Mouse (Mus musculus): ENCODE measurements around the gene Yjefn3.
"Not testable (repeated sequence)": the region's sequence is repeated elsewhere in the genome, so short reads cannot be mapped to it uniquely, and the experiment has no call there.

Gene Yjefn3

DNA sequence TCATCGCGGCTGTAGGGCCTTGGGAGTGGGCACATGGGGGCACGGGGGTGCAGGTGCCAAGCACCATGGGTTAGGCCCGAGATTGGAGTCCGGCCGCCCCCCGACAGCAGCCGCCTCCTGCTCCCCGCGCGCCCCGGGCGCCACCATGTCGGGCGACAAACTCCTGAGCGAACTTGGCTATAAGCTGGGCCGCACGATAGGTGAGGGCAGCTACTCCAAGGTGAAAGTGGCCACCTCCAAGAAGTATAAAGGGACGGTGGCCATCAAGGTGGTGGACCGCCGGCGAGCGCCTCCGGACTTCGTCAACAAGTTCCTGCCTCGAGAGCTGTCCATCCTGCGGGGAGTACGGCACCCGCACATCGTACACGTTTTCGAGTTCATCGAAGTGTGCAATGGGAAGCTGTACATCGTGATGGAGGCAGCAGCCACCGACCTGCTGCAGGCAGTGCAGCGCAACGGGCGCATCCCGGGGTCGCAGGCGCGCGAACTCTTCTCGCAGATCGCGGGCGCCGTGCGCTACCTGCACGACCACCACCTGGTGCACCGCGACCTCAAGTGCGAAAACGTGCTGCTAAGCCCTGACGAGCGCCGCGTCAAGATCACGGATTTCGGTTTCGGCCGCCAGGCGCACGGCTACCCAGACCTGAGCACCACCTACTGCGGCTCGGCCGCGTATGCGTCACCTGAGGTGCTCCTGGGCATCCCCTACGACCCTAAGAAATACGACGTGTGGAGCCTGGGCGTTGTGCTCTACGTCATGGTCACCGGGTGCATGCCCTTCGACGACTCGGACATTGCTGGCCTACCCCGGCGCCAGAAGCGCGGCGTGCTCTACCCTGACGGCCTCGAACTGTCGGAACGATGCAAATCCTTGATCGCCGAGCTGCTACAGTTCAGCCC lies at the start of gene Yjefn3, which contains the start of the genes Tssk6 and Ndufa13:
Yjefn3 (minus strand) TSS at position 550 of the 900 bp plus-strand sequence.
Tssk6 (plus strand) TSS at position 22 of the 900 bp plus-strand sequence.
Ndufa13 (minus strand) TSS at position 396 of the 900 bp plus-strand sequence.
- peak; percentile 54 for DNase-seq (ENCODE audit: low spot score)

DNA sequence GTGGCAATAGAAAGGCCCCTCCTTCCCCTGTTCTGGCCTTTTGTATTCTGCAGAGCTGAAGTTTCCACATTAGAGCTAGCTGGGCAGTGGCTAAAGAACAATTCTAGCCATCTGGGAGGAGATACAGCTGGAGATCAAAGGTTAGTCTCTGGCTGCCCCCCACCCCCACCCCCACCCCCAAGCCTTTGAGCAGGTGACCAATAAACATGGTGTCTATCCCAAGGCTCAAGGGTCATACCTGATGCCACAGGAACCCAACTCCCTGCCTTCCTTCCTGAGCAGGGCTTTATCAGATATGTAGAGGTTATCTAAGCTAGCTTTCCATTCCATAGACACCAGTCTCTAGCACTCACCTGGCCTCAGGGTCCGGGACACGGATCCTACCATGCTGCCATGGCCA lies 47.8 kb upstream of the Yjefn3 start:
- no peak for DNase-seq (ENCODE audit: low spot score)

DNA sequence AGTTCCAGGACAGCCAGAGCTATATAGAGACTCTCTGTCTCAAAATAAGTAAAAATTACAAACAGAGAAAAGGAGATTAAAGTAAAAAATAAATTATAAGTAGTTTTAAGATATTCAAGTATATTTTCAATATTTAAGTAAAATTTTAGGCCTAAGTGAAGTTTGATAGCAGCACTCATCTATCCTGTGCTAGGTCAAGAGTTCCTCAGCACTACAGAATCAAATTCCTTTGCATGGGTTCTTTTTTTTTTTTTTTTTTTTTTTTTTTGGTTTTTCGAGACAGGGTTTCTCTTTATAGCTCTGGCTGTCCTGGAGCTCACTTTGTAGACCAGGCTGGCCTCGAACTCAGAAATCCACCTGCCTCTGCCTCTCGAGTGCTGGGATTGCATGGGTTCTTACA lies 40.0 kb upstream of the Yjefn3 start:
- DNase-seq (ENCODE audit: low spot score): not testable (repeated sequence)

DNA sequence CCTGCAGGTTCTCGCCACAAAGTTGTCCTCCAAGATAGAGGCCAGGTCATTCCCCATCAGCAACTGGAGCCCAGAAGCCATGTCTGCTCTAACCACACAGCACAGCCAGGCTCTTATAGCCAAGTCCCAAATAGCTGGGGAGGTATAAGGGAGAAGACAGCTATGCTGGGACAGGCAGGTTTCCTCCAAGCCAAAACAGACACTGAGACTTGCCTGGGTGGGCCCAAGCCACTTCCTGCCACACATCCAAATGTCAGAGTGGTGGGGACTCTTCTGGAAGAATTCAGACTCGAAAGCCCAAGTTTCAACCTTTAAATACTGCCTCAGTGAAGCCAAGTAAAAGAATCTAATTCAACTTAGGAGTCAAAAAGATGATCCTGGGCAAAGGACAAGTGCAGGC lies 37.9 kb upstream of the Yjefn3 start:
- DNase-seq (ENCODE audit: low spot score): no peak

DNA sequence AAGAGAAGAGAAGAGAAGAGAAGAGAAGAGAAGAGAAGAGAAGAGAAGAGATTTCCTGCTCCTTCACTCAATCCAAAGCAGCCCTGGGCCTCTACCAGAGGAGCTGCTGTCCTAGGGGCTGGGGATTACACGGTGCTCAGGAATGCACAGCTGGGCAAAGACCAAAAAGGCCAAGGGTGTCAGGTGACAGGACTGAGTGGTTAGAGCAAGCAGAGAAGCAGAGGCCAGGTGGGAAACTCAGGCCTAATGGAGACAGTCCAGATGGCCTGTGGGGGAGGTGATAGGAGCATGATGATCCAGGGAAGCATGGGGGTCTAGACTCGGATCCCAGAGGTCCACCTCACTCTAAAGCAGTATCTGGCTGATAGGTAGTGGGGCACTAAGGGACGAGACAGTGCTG lies 37.1 kb upstream of the Yjefn3 start:
- no peak for DNase-seq (ENCODE audit: low spot score)

DNA sequence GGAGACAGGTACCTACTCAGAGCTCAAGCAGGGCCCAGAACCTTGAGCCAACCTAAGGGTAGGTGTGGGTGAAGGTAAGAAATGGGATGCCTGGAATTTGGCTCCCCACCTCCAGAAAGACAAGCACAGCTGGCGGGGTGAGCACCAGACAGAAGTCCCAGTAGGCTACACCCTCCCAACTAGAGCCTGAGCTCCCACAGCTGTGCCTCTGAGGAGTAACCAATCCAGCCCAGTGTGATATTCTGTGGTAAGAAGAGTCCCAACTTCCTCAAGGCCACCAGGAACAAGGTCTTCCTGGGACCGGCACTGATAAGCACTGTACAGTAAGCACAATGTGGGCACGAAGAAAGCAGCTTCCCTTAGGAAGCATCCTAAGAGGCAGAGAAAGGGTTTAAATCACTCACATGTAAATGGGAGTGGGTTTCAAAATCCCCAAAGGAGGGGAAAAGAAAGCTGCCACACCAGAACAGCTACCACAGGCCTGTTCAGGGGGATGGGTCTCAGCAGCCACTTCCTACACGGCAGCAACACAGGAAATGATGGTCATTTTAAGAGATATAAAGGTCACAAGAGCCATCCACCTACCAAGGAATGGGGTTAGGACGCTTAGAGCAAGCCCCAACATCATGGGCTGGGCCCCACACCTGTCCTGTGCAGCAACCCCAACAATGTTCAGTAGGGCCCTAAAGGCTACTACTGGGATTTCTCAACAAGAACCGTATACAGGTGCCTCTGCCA lies 35.9 kb upstream of the Yjefn3 start:
- DNase-seq (ENCODE audit: low spot score): no peak

DNA sequence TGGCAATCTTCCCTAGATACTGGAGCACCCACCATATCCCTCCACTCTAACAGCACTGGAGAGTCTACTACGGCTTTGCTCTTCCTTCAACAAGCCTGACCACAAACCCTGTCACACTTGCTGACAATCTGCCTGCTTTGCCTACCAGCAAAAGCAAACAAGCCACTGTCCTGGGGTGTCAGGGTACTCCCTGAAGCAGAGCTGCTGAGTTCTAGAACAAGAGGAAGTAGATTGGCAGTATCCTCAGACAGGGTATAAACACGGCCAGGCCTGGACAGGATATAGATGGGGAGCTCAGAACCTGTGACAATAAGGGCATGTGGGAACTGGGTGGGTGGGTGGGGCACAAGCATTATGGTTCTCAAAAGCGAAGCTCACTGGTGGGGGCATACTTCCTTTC lies 35.0 kb upstream of the Yjefn3 start:
- no peak for DNase-seq (ENCODE audit: low spot score)

DNA sequence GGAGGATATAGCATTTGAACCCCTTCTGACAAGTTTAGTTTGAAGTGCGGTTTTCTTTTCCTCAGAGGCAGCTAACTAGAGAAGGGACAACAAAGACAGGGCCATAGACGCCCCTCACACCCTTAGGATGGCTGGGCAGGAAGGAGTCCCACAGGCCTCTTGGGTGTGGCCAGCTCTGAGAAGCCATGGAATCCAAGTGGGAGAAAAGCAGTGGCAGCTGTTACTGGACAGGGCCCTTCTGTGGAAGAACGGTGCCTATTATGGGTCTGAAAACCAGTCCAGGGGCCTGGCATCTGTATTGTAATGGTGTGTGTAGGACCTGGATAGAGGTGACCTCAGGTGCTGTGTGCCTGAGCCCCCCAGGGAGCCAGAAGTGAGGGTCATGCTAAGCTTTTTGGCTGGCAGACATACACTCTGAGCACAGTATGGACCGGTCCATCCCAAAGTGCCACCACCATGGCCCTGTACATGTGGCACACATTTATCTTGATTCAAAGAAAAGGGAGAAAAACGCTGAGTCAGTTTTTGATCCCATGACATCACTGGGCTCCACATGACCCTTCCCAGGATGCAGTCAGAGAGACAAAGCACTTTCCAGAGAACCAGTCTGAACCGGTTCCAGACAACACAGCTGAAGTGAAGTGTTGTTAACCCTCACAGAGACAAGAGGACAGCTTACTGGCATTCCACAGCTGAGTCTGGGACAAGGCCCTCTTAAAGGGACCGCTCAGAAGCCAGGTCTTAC lies 33.7 kb upstream of the Yjefn3 start:
- DNase-seq (ENCODE audit: low spot score): peak; percentile 21

DNA sequence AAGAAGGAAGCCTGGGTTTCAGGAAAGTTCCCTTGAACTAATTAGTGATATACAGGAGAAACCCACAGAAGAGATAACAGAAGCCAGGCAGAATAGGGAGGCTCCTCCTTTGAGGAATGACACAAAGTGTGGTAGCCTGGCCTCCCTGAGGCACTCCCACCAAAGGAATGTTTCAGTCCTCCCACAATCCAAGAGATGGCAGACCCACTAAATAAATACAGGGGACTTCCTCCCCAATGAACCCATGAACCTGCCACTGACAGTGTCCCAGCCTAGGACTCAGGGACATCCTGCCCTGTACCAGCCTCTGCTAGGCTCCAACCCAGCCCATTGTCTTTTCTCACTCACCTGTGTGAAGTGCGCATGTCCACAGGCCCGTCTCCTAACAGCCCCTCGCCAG lies 32.9 kb upstream of the Yjefn3 start:
- no peak for DNase-seq (ENCODE audit: low spot score)

DNA sequence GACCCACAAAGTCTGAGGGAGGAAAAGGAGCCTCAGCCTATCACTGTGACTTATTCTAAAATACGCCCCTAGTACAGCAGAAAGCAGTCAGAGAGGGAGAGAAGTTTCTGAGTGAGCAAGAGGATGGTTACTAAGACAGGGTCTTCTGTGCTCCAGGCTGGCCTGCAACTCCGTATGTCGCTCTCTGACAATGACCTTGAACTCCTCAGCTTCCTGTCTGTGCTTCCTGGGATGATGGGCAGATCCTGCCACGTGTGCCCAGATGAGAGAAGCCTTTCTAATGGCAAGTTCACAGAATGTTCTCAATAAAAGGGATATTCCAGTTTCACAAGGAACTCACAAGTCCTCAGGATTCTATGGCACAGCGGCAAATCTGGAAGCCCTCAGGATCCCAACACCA lies 32.1 kb upstream of the Yjefn3 start:
- DNase-seq (ENCODE audit: low spot score): no peak

DNA sequence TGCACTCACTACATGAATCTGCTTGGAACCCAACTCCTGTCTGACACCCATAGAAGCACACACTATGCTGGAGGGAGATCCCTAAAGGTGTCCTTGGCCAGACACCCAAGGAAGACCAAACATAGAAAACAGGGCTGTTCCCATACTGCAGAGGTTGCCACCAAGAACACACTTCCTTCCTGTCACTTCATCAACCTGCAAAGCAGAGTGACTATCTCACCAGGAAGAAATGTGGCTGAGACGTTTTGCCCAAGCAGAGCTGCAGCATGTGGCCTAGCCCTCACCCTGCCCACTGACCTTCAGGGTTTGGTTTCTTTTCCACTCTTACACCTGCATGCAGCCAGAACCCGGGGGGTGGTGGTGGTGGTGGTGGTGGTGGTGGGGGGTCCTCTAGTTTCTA lies 31.3 kb upstream of the Yjefn3 start:
- DNase-seq (ENCODE audit: low spot score): no peak

DNA sequence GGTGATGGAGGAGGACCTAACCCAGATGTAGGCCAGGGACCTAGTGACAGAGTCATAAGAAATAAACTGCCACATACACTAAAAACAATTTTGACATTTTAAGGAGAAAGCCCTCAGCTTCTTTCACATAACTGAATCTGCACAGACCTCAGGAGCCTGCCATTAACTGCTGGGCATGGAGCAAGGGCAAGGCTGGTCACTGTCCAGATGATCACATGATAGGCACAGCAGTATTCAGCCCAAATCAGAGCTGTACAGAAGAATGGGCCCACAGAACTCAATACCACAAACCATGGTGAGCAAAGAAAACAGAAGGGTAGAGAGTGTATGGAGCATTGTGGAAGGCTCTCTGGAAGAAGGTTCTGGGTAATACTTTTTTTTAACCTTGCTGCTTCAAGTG lies 24.4 kb upstream of the Yjefn3 start:
- DNase-seq (ENCODE audit: low spot score): no peak

DNA sequence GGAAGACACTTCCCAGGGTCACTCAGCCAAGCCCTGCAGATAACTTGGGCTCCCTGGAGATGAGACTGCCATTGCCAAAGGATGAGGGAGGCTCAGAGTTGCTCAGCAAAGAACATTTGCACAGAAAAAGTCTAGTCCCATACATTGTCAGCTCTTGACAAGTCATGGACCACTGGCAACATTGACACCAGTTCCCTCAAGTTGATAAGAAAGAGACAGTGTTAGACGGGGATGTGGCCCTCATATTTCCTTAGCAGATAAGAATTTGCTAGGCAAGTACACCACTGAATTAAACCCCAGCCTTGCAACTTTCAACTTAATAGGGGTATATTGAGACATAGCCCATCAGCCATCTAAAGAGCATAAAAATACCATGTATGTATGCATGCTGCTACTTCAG lies 21.5 kb upstream of the Yjefn3 start:
- DNase-seq (ENCODE audit: low spot score): no peak

DNA sequence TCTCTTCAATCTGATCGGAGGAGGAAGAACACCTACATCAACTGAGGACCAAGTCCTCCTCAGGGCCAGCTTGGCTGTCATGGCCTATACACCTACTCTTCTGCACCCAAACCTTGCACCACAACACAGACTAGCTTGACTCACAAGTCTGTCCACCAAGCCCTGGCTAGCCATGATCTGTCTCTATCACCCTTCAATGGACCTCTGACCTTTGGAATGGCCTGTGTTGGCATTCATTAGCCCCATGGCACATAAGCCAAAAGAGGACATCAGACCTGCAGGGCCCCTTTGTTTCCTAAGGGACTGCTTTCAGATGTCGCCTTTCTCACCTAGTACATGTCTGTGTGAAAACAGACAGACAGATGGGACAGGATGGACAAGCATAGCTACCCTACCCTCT lies 18.6 kb upstream of the Yjefn3 start:
- DNase-seq (ENCODE audit: low spot score): no peak

DNA sequence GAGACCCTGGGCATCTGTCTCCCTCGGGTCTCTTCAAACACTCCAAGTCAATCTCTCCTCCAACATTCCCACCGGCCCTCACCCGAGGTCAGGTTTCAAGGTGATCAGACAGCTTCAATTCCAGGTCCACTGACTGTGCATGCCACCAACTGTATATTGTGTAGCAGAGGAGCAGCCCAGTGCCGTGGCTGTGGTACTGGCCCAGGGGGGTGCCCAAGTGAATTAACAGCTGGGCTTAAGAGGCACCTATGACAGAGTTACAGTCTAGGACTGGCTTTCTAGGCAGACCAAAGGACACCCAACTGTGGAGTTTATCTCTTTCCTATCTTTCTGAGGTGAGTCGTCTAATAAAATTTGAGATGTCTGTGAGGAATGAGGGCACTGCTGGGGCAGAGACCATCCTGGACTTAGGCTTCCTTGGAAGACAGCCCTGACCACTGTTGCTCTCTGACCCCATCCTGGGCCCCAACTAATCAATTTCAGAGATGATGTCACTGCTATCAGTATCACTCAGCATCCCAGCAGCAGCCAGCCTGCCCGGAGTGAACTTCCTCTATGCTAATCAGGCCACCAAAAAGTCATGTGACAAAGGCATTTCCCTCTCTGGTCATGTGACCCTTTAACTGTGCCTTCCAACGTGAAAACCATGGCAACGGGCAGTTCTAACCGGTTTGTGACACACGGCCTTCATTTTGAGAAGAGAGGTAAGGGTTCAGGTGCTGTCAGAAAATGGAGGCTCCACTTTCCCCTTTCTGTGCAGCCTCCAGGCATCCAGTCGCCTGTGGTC lies 17.6 kb upstream of the Yjefn3 start:
- DNase-seq (ENCODE audit: low spot score): peak; percentile 72

DNA sequence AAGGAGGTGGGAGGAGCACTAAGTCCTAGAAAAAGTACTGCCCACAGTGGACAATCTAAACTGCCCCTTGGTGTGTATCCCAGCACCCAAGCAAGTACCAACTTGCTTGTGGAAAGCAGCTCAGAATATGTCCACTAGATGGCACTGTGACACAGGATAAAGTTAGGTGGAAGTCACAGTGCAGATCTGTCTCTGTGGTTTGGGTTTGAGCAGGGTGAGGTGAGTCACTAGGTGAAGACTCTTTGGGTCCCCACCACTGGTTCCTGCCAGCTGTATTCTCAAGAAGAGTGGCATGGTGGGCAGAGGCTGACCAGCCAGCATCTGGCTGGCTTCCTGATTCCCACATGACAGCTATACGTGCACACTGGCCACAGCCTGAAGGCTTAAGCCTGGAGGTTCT lies 16.5 kb upstream of the Yjefn3 start:
- peak; percentile 87 for DNase-seq (ENCODE audit: low spot score)

DNA sequence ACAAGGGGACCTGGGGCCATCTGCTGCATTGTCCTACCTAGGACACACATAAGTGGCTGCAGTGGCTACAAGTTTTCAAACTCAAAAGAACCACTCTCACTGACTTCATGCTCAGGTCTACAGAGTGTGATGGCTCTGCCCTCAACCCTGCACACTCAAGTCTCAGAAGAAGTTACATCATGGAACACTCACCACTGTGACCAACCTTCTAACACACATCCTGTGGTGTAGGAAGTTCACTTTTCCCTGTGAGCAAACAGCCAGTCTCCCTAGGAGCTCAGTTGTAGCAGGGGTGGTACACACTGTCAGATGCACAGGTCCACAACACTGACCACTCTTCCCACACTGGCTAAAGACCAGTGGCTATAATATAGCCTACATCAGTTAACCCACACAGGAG lies 16.0 kb upstream of the Yjefn3 start:
- no peak for DNase-seq (ENCODE audit: low spot score)

DNA sequence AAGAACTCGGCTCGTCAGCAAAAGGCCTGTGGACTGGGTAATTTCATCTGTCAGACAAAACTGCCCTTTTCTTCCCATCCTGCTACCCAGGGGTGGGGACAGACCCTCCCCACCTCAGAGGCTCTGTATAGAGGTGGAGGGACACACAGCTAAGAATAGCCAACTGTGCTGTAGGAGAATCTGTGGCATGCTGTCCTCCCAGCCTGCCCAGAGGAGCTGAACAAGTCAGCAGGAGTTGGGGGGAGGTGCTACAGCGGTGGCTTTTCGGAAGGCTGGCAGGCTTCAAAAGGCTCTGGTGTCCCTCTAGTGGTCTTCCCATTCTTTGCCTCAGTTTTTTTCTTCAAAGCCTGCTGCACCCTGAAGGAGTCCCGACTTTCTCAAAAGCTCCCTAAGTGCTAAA lies 13.2 kb upstream of the Yjefn3 start:
- DNase-seq (ENCODE audit: low spot score): no peak

DNA sequence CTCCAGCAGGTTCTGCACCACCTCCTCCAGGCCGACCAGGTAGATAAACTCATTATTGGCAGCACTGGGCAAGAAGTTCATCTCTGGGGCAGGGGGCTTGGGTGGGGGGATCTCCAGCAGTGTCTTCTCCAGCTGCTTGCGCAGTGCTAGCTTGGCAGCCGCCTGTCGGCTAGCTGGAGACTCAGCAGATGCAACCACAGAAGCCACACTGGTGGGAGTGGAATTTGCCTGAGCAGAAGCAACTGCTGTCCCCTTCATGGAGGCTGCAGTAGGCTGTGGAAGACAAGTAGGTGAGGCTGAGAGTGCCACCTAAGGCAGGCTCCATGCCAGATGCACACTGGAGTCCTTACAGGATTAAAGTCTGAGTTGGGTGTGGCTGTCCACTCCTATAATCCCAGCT lies 12.0 kb upstream of the Yjefn3 start:
- no peak for DNase-seq (ENCODE audit: low spot score)

DNA sequence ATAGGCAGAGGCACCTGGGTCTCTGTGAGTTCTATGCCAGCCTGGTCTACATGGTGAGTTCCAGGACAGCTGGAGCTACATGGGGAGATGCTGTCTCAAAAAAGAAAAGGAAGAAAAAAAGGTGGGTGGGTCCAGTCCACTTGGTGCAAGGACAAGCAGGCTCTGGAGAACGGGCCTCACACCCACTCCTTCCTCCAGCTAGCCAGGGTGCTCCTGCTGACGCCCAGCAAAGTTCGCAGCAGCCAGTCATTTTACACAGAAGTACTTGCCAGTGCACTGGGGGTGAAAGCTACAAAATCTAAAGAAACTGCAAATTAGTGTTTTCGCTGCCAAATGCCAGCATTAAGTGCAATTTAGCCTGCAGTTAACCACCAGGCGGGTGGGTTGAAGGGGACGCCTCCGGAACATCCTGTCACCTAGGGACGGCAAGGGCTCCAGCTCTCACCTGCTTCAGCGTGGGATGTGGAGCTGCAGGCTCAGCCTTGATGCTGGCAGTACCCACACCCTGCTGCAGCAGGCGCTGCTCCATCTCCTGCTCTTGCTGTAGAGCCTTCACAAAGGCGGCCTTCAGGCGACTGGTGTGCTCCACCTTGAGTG lies 10.1 kb upstream of the Yjefn3 start:
- DNase-seq (ENCODE audit: low spot score): no peak

DNA sequence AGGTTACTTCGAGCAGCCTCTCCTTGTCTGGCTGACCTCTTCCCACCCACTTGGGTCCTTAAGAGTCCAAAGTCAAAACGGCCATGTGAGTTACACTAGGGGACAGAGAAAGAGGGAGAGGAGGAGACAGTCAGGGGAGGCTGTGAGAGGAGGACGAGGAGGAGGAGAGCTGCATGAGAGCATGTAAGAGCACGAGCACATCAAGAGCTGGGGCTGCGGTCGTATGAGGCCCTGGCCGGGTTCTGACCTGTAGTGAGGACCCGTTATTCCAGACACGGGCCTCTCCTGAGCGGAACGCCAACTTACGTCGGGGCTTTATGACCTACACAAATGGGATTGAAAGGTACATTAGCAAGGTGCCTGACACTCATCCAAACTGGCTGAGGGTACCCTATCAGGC lies 9.4 kb upstream of the Yjefn3 start:
- no peak for DNase-seq (ENCODE audit: low spot score)

All from c-Kit-positive CD71-positive TER-119-positive erythroid progenitor cells, embryonic 14.5 days (primary cell).